Mouse (Mus musculus): ENCODE results near the gene Zmiz1. TPM values are rescaled to one million over a fixed set of nuclear protein-coding genes. Genes with fewer than 3 reads are reported as not detected.
A peak's percentile ranks its signal among the peaks of the same experiment; 100 is the strongest.

Gene Zmiz1
- polyA plus RNA-seq, 1 experiment, result 54.1 TPM

GRCm38 (mm10) chr14:25423721-25424443, 35.1 kb upstream of the Zmiz1 start:
- no peaks in the 10 kb centered on the region for H3K36me3 ChIP-seq (replicated peaks; ENCODE audit: low read length)
- no peak for TF ChIP-seq FLI1 (IDR thresholded peaks at IDR 0.05; ENCODE audit: low read length)
- no peak for TF ChIP-seq GATA1 (IDR thresholded peaks at IDR 0.05; ENCODE audit: borderline replicate concordance, low read length)
- H3K9me3 ChIP-seq, result no peaks in the 10 kb centered on the region
- peaks cover 60% of the 10 kb centered on the region for H3K27me3 ChIP-seq (replicated peaks)
- peaks cover 14% of the 10 kb centered on the region; the same call in 1 of the 2 replicates for H3K4me1 ChIP-seq
- no peak overlapping the region for H3K4me3 ChIP-seq (replicated peaks)

GRCm38 (mm10) chr14:25438255-25438654, 20.7 kb upstream of the Zmiz1 start:
- no peaks in the 10 kb centered on the region for H3K36me3 ChIP-seq (replicated peaks; ENCODE audit: low read length)
- no peak for TF ChIP-seq GATA1 (IDR thresholded peaks at IDR 0.05; ENCODE audit: borderline replicate concordance, low read length)
- no peak for TF ChIP-seq FLI1 (IDR thresholded peaks at IDR 0.05; ENCODE audit: low read length)
- H3K9me3 ChIP-seq, result no peaks in the 10 kb centered on the region
- H3K4me3 ChIP-seq (replicated peaks), result no peak overlapping the region
- H3K27me3 ChIP-seq (replicated peaks), result peaks cover 8% of the 10 kb centered on the region
- peaks cover 28% of the 10 kb centered on the region for H3K4me1 ChIP-seq

GRCm38 (mm10) chr14:25440116-25440515, 18.9 kb upstream of the Zmiz1 start:
- TF ChIP-seq FLI1 (IDR thresholded peaks at IDR 0.05; ENCODE audit: low read length) (no peak), GATA1 (IDR thresholded peaks at IDR 0.05; ENCODE audit: borderline replicate concordance, low read length) (no peak)
- no peaks in the 10 kb centered on the region for H3K36me3 ChIP-seq (replicated peaks; ENCODE audit: low read length)
- peaks cover 39% of the 10 kb centered on the region for H3K4me1 ChIP-seq
- H3K9me3 ChIP-seq, result no peaks in the 10 kb centered on the region
- H3K27me3 ChIP-seq (replicated peaks), result peaks cover 13% of the 10 kb centered on the region
- no peak overlapping the region for H3K4me3 ChIP-seq (replicated peaks)

- no peaks in the 10 kb centered on the region for H3K9me3 ChIP-seq
- peaks cover 16% of the 10 kb centered on the region for H3K27me3 ChIP-seq (replicated peaks)
- TF ChIP-seq GATA1 (IDR thresholded peaks at IDR 0.05; ENCODE audit: borderline replicate concordance, low read length), result no peak
- TF ChIP-seq FLI1 (IDR thresholded peaks at IDR 0.05; ENCODE audit: low read length), result no peak
- H3K36me3 ChIP-seq (replicated peaks; ENCODE audit: low read length), result peaks cover 4% of the 10 kb centered on the region
- no peak overlapping the region for H3K4me3 ChIP-seq (replicated peaks)
- H3K4me1 ChIP-seq, result peaks cover 43% of the 10 kb centered on the region
Observed at GRCm38 (mm10) chr14:25440777-25441176, 18.2 kb upstream of the Zmiz1 start.

GRCm38 (mm10) chr14:25441469-25441868, 17.5 kb upstream of the Zmiz1 start:
- peaks cover 48% of the 10 kb centered on the region for H3K4me1 ChIP-seq
- TF ChIP-seq GATA1 (IDR thresholded peaks at IDR 0.05; ENCODE audit: borderline replicate concordance, low read length) (no peak), FLI1 (IDR thresholded peaks at IDR 0.05; ENCODE audit: low read length) (no peak)
- peak overlapping the region; percentile 78 for H3K4me3 ChIP-seq (replicated peaks)
- no peaks in the 10 kb centered on the region for H3K9me3 ChIP-seq
- peaks cover 17% of the 10 kb centered on the region for H3K27me3 ChIP-seq (replicated peaks)
- H3K36me3 ChIP-seq (replicated peaks; ENCODE audit: low read length), result peaks cover 10% of the 10 kb centered on the region

- Histone ChIP-seq H3K36me3 (replicated peaks; ENCODE audit: low read length) (peaks cover 13% of the 10 kb centered on the region), H3K4me3 (replicated peaks) (peak overlapping the region; percentile 78), H3K27me3 (replicated peaks) (peaks cover 17% of the 10 kb centered on the region), H3K4me1 (peaks cover 59% of the 10 kb centered on the region), H3K9me3 (no peaks in the 10 kb centered on the region)
- TF ChIP-seq GATA1 (IDR thresholded peaks at IDR 0.05; ENCODE audit: borderline replicate concordance, low read length), result no peak
- no peak for TF ChIP-seq FLI1 (IDR thresholded peaks at IDR 0.05; ENCODE audit: low read length)
Observed at GRCm38 (mm10) chr14:25442676-25443075, 16.3 kb upstream of the Zmiz1 start.

- peaks cover 15% of the 10 kb centered on the region for H3K27me3 ChIP-seq (replicated peaks)
- TF ChIP-seq GATA1 (IDR thresholded peaks at IDR 0.05; ENCODE audit: borderline replicate concordance, low read length) (no peak), FLI1 (IDR thresholded peaks at IDR 0.05; ENCODE audit: low read length) (no peak)
- H3K9me3 ChIP-seq, result no peaks in the 10 kb centered on the region
Observed at GRCm38 (mm10) chr14:25447136-25447775, 11.7 kb upstream of the Zmiz1 start.

GRCm38 (mm10) chr14:25448471-25448870, 10.5 kb upstream of the Zmiz1 start:
- Histone ChIP-seq H3K27me3 (replicated peaks) (peaks cover 17% of the 10 kb centered on the region), H3K4me3 (replicated peaks) (no peak overlapping the region)
- TF ChIP-seq FLI1 (IDR thresholded peaks at IDR 0.05; ENCODE audit: low read length) (no peak), GATA1 (IDR thresholded peaks at IDR 0.05; ENCODE audit: borderline replicate concordance, low read length) (no peak)

More at GRCm38 (mm10) chr14:25447136-25447775, 11.7 kb upstream of the Zmiz1 start:
- peaks cover 13% of the 10 kb centered on the region for H3K36me3 ChIP-seq (replicated peaks; ENCODE audit: low read length)
- peaks cover 61% of the 10 kb centered on the region for H3K4me1 ChIP-seq
- H3K4me3 ChIP-seq (replicated peaks), result no peak overlapping the region

GRCm38 (mm10) chr14:25451099-25451667, 7.8 kb upstream of the Zmiz1 start:
- peaks cover 5% of the 10 kb centered on the region for H3K36me3 ChIP-seq (replicated peaks; ENCODE audit: low read length)
- H3K27me3 ChIP-seq (replicated peaks), result peaks cover 29% of the 10 kb centered on the region
- H3K4me1 ChIP-seq, result peaks cover 62% of the 10 kb centered on the region
- TF ChIP-seq GATA1 (IDR thresholded peaks at IDR 0.05; ENCODE audit: borderline replicate concordance, low read length) (no peak), FLI1 (IDR thresholded peaks at IDR 0.05; ENCODE audit: low read length) (no peak)
- H3K9me3 ChIP-seq, result no peaks in the 10 kb centered on the region
- H3K4me3 ChIP-seq (replicated peaks), result no peak overlapping the region

More at GRCm38 (mm10) chr14:25448471-25448870, 10.5 kb upstream of the Zmiz1 start:
- Histone ChIP-seq H3K9me3 (no peaks in the 10 kb centered on the region), H3K36me3 (replicated peaks; ENCODE audit: low read length) (peaks cover 13% of the 10 kb centered on the region), H3K4me1 (peaks cover 59% of the 10 kb centered on the region)
